Mouse (Mus musculus) bone marrow, adult 2 months (tissue): ENCODE results near the gene Stard3.

Experiments
- CTCF ChIP-seq: fragments of 200-500 bp; IDR thresholded peaks from 2 replicates; pipeline ENCODE4 v1.5.1; 2011; ENCODE audit warnings: low read length, control low read depth; ENCODE audit not compliant: control insufficient read depth, insufficient read depth
- POLR2A ChIP-seq: fragments of 200-500 bp; IDR thresholded peaks from 2 replicates; pipeline ENCODE4 v1.6.1; 2011; ENCODE audit warnings: low read depth, mild to moderate bottlenecking, control low read depth, low read length, borderline replicate concordance; ENCODE audit not compliant: control insufficient read depth

- TF ChIP-seq POLR2A (no peak), CTCF (no peak)
Observed at GRCm38 (mm10) chr11:98321677-98322003, 36.5 kb upstream of the Stard3 start.
